Mouse (Mus musculus) hindlimb bud, embryonic 11.5 days (tissue): ENCODE results near the gene Adipor1.

ENCODE experiments used
- DNase-seq: peaks from one replicate; pipeline ENCODE4 v3.0.0-alpha.2; 2012; ENCODE audit warnings: low read depth, low spot score; ENCODE audit errors: extremely low spot score

The Adipor1 gene

GRCm38 (mm10) chr1:134415168-134415831 is at the start of gene Adipor1:
Adipor1 (plus strand) TSS chr1:134415378.
- peak; percentile 77 for DNase-seq

DNA sequence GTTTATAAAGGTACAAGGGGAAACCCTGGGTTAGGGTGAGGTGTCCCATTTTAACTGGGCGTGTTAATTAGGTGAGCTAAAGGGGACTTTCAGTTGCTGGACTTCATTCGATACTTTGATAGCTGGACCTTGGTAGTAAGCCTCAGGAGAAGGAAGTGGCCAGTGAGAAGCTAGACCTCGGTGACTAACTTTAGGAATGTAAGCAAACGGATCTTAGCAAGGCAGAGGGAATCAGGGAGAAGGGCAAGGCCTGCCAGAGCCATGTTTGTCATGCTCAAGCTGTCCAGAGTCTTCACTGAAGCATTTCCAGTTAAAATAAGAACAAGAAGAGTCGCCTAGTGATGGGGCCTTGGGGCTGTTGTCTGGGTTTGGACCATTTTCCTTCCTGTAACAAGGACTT is 49.7 kb upstream of the Adipor1 start:
- no peak for DNase-seq

DNA sequence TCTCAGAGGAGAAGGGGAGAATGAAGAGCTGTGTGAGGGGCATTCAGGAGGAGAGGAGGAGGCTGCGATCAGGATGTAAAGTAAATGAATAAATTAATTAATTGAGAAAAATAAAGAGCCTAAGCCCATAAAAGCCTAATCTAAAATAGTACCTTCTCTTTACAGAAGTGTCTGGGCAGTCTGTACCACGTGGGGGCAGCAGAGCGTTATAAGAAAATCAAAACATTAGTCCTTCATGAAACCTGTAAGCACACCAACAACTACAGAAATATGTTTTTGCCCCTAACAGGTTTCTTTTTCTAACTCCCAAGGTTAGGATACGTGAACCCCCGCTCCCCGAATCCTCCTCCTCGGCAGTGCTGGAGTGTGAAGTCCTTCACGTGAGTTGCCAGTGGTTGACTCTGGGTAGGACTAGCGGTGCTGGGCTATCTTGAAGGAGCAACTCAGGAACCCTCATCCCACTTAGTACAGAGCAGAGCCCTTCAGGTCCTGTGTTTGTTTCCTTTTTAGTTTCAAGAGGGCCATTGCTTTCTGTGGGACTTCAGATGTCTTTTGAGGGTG is 46.3 kb upstream of the Adipor1 start:
- DNase-seq: no peak

DNA sequence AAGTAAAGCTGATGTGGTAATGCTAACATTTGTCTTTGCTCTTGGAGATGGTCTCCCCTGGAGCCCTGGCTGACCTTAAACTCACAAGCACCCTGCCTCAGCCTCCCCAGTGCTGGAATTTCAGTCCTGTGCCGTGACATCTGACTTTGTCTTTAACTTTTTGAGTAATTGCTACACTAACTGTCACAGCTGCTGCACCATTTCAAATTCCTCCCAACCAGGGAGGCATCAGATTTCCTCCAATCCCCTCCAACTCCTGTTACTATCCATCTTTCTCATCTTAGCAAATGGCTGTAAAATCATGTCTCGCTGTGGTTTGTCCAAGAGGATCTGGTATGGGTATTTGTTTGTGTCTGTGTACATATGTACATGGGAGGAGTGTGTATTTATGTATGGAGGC is 41.1 kb upstream of the Adipor1 start:
- DNase-seq: no peak

- DNase-seq: no peak
Observed at GRCm38 (mm10) chr1:134381051-134381450, 34.1 kb upstream of the Adipor1 start.

DNA sequence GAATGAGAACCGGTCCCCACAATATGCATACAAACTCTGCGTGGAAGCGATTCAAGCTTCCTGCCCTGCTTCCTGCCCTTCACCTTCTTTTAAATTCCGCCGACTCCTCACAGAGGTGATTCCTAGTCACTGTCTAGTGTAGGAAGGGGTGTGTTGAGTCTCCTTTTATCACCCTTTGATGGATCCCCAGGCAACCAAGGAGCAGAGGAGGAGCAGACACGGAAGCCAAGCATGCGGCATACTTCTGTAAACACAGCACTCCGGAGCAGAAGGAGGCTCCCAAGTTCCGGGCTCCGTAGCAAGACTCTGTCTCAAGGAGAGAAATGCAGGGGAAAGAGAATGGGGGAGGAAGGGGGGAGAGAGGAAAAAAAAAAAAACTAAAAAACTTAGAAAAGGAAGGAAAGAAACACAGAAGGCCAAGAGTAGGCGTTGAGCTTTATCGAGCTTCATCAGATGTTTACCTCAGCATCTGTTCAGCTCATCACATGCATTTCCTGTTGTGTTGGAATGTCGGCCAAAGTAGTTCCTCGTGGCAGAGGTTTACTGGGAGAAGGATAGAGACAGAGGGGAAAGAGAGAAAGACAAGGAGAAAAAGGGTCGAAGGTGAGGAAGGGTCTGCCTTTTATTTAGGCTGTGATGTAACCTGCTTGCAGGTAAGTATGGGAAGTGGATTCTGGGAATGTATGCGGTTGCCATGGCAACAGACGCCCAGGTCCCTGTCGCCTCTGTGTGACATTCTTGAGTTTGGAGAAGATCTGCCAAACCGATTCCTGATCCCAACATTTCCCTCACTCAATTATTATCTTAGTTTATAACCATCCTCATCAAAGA is 33.2 kb upstream of the Adipor1 start:
- no peak for DNase-seq

DNA sequence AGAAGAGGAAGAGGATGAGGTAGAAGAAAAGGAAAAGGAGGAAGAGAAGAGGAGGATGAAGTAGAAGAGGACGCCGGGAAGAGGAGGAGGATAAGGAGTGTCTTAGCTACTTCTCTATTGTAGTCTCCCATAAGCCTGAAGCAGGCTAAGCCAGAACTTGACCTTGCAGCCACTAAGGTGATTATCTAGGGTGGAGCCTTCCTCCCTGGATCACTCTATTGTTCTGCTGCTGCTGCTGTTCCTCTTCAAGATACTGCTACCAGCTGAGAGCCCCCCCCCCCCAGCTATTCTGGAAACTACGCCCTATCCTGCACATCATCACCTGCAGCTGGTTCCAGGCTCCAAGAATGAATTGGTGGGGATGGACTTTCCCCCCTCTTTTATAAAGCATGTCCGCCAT is 30.6 kb upstream of the Adipor1 start:
- no peak for DNase-seq

DNA sequence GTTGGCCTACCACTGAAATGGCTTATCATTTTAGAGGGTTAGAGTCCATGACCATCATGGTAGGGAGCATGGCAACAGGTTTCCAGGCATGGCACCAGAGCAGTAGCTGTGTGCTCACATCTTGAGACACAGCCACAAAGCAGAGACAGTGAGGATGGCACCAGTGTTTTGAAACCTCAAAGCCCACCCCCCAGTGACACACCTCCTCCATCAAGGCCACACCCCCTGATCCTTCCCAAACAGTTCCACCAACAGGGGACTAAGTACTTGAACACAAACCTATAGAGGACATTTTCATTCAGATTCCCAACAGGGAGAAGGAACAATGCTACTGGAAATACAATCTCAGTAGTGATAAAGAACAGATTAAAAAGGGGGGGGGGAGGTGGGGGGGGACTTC is 30.0 kb upstream of the Adipor1 start:
- DNase-seq: no peak

DNA sequence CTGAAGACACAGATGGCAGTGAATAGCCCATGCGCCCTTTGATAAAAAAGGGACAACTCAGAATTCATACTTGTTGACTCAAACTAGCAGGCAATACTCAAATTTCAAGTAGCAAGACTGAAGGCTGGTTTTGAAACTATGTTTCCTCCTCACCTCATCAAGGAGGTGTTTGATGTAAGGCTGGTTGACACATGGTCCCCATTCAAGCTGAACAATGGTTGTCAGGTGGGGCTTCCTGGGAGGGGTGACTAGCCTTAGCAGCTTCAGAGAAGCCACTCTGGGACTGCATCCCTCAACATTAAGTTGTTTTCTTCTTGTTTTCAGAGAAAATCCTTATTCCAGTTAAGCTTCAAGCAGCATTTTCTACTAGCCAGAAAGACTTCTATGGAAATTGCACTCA is 29.5 kb upstream of the Adipor1 start, which contains the start of gene 4933406M09Rik:
4933406M09Rik (plus strand) TSS at position 275 of the 400 bp plus-strand sequence.
- DNase-seq: no peak

DNA sequence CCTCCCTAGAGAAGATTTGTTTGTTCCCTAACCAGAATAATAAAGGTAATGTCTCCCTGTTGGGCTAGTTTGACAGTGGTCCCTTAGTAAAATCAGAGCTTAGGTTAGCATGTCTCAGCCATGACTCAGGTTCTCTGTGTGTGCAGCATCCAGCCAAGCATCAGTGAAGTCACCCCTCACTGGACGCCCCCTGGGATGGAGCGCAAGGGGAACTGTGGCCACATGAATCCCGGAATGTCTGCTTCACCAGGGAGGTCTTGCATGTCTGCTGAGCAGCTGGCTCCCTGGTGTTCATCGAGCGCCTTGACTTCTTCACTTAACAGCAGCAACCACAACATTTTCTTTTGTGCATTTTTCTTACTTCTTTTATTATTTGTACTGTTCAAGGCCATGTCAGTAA is 21.4 kb upstream of the Adipor1 start:
- DNase-seq: no peak

DNA sequence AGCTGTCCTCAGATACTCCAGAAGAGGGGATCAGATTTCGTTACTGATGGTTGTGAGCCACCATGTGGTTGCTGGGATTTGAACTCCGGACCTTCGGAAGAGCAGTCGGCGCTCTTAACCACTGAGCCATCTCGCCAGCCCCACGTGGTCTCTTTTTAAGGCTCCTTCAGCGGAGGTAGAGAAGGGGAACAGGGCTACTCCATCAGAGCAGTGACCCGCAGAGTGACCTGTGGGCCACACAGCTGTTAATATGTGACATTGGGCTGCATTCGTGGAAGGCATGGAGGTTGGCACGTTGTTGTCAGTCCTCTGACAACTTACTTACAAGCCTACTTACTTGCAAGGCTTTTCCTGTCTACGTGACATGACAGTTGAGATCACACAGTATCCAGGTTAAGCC is 17.0 kb upstream of the Adipor1 start:
- no peak for DNase-seq

DNA sequence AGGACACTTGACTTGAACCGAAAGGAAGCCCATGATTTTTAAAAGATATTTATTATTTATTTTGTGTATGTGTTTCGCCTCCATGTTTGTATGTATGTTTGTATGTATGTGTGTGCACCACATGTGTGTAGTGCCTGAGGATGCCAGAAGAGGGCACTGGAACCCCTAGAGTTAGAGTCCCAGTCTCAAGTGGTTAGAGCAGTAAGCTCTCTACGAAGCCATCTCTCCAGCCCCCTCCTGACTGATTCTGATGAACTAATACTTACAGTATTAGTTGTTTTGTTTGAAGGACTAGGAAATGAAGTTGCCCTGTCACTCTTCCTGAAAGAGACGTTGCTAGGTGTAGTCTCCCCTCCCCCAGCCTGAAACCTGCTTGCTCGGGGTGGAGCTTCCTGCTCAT is 15.4 kb upstream of the Adipor1 start:
- no peak for DNase-seq

DNA sequence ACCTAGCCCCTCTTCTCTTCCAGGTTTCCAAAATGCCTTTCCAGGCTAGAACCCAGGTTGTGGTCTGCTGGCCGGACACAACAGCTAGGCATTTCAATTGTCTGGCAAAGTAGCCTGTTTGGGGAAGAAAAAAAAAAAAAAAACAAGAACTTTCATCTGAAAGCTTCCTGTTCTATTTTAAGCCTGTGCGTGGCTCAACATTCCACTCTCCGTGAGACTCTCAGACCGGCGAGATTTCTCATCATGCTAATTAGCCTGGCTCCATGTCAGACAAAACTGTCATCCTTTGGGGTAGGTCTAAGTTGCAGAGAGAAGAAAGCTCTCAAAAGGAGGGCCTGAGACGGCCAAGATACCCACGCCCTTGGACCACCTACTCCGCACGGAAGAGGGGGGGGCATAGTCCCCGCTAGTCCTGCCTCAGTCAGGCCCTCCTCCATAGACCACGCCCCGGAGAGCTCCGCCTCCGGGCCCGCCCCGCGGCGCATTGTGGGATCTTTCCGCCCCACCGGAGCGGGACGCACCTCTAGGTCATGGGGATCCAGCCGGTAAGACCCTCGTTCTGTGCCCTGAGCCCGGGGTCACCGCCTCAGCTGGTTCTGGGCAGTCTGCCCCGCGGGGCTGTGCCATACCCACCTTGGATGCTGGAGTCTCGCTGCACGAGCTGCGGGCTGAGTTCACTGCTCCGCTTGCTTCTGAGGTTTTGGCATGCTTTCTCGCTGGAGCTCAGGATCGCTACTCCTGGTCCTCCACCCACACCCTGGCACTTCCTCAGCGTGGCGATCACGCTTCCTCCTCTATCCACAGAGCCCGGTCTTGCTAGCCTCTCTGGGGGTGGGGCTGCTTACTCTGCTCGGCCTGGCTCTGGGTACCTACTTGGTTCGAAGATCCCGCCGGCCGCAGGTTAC is 9.4 kb upstream of the Adipor1 start, which contains the start of gene Cyb5r1:
Cyb5r1 (plus strand) TSS at position 51 of the 905 bp plus-strand sequence.
- DNase-seq: no peak

GRCm38 (mm10) chr1:134406414-134406771 is 8.8 kb upstream of the Adipor1 start:
- no peak for DNase-seq

GRCm38 (mm10) chr1:134408080-134408479 is 7.1 kb upstream of the Adipor1 start:
- no peak for DNase-seq

GRCm38 (mm10) chr1:134411706-134412629 is 3.2 kb upstream of the Adipor1 start:
- DNase-seq: no peak

DNA sequence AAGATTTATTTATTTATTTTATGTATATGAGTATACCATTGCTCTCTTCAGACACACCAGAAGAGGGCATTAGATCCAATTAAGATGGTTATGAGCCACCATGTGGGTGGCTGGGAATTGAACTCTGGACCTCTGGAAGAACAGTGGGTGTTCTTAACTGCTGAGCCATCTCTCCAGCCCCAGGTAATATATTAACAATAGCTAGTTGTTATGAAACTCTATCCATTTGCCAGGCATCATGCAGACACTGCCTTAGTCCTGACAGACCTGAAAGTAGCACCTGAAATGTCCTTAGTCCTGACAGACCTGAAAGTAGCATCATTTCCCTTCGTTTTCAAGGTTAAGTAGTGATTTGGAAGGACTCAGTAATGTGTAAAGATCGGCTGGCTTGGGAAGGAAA is 1.1 kb upstream of the Adipor1 start:
- no peak for DNase-seq

DNA sequence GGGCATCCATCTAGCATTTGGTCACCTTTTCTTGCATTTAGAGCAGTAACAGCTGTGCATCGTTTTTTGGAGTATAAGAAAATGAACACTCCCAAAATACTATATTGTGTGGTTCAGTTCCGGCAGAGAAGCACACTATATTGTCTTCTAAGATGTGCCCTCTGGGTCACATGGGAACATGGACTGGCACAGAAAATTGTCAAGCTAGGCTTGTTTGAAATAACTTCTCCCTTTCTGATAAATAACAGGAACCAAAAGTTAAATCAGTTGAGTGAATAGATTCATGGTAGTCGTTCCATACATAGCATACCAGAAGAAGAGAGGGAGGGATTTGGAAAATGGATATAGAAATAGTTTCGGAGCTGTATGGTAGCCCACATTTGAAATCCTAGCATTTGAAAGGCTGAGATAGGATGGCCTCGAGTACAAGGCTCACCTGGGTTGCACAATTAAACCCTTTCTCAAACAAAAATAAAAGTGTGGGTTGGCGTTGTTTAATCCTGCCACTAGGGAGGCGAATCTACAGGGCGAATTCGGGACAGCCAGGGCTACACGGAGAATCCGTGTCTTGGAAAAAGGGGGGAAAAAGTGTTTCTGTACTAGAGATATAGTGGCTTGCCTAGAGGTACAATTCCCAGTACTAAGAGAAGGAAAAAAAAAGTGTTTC is 544 bp upstream of the Adipor1 start:
- no peak for DNase-seq

- no peak for DNase-seq
Observed at GRCm38 (mm10) chr1:134418414-134418975, 3.3 kb downstream of the Adipor1 start.
